Mouse (Mus musculus) kidney, adult 2 months (tissue): ENCODE results near the gene Pno1. TPM values are rescaled to one million over a fixed set of nuclear protein-coding genes. Genes with fewer than 3 reads are reported as not detected.

Source experiments
- DNase-seq: peaks from one replicate; pipeline ENCODE4 v3.0.0; 2021
- H3K27ac ChIP-seq: fragments of 200-500 bp; 2 replicates; pipeline ENCODE4 v1.5.1; 2012; ENCODE audit warnings: low read depth, low read length, control low read depth, inconsistent platforms; ENCODE audit not compliant: insufficient read depth
- H3K27me3 ChIP-seq: fragments of 200-500 bp; replicated peaks from 2 replicates; pipeline ENCODE4 v1.6.1; 2012; ENCODE audit warnings: mild to moderate bottlenecking, moderate library complexity, low read length, inconsistent platforms; ENCODE audit not compliant: control insufficient read depth, insufficient read depth
- H3K36me3 ChIP-seq: fragments of 200-500 bp; 2 replicates; pipeline ENCODE4 v1.6.1; 2012; ENCODE audit warnings: mild to moderate bottlenecking, moderate library complexity, low read length, inconsistent platforms; ENCODE audit not compliant: control insufficient read depth, insufficient read depth
- H3K4me1 ChIP-seq: fragments of 200-500 bp; 2 replicates; pipeline ENCODE4 v1.6.1; 2011; ENCODE audit warnings: low read length; ENCODE audit not compliant: control insufficient read depth, insufficient read depth
- H3K4me3 ChIP-seq: fragments of 200-500 bp; 2 replicates; pipeline ENCODE4 v1.5.1; 2011; ENCODE audit warnings: mild to moderate bottlenecking, low read depth, low read length, control low read depth; ENCODE audit not compliant: insufficient read depth
- CTCF ChIP-seq: fragments of 200-500 bp; conservative IDR thresholded peaks from 2 replicates; pipeline ENCODE4 v1.5.1; 2011; ENCODE audit warnings: low read depth, mild to moderate bottlenecking, control low read depth, low read length, moderate library complexity, mixed read lengths; ENCODE audit not compliant: insufficient read depth, insufficient read length
- POLR2A ChIP-seq: fragments of 200-500 bp; IDR thresholded peaks from one replicate; pipeline ENCODE4 v1.6.1; 2011; ENCODE audit warnings: low read depth, low read length, control low read depth
- WGBS: fragments of 180-500 bp; shearing (Covaris S2); methylation state at CpG from one replicate; pipeline ENCODE4 v1.1.7; 2018; 5-methylcytosine and 5-hydroxymethylcytosine counted together
- polyA plus RNA-seq: library from polyadenylated mRNA; depleted of rRNA; stranded (reverse); fragments of >200 nt; gene quantifications from 2 replicates; pipeline ENCODE4 v1.2.3, GENCODE M21; 2012

Pno1 gene
- polyA plus RNA-seq, 1 experiment, result 7.0 TPM

DNA sequence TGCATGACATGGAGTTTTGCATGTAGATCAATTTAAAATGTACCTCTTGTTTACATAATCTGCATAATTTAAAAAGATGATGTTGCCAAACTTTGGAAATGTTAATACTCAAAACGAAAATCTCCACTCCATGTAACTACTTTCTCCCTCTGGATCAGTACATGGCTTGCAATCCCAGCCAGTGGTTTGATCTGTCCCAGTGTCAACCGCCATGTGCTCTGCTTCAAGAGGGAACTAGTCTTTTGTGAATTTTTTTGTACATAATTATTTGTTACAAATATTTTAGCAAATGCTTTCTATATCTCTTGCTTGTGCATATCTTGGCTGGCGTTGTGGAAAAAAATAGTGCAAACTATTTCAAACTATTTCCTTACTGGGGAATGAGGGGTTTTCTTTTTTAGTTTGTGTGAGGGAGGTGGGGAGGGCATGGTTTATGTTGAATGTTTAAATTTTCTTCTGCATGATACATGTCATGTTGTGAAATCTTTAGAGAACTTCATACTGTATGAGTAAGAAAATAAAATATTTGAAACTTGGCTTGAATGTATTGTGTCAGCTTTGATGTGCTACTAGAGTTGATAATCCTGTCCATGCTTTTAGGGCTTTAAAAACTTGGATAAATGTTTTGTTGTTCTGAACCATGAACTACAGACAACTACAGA lies 11.4 kb downstream of the Pno1 start:
- Histone ChIP-seq H3K36me3 (peaks cover 9% of the 10 kb centered on the region), H3K27ac (no peak overlapping the region), H3K27me3 (no peaks in the 10 kb centered on the region), H3K4me1 (no peaks in the 10 kb centered on the region), H3K4me3 (no peak overlapping the region)
- no peak for DNase-seq
- 86% methylated on average over 3 of the region's 3 CpGs for WGBS
- TF ChIP-seq CTCF, result no peak

DNA sequence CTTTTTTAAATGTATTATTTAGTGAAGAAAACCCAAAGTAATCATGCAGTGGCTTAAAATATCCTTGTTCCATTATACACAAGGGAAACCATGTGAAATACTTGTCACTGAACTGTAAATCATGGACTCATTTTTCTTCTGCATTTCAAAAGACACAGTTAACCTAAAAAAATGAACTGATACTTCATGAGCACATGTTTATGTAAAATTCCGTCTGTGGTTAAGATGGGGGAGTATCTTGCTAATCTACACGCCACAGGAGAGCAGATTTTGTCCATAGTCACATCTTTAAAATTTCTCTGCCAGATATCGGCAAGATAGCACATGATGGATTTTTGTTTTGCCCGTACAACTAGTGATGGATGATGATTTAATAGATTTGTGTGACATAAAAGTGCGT lies 12.2 kb downstream of the Pno1 start:
- TF ChIP-seq CTCF (no peak), POLR2A (no peak)
- H3K36me3 ChIP-seq, result peaks cover 9% of the 10 kb centered on the region
- no peak overlapping the region for H3K27ac ChIP-seq
- H3K4me1 ChIP-seq, result no peaks in the 10 kb centered on the region
- no peak overlapping the region for H3K4me3 ChIP-seq
- no peaks in the 10 kb centered on the region for H3K27me3 ChIP-seq
- 91% methylated on average over 5 of the region's 5 CpGs for WGBS
- no peak for DNase-seq

DNA sequence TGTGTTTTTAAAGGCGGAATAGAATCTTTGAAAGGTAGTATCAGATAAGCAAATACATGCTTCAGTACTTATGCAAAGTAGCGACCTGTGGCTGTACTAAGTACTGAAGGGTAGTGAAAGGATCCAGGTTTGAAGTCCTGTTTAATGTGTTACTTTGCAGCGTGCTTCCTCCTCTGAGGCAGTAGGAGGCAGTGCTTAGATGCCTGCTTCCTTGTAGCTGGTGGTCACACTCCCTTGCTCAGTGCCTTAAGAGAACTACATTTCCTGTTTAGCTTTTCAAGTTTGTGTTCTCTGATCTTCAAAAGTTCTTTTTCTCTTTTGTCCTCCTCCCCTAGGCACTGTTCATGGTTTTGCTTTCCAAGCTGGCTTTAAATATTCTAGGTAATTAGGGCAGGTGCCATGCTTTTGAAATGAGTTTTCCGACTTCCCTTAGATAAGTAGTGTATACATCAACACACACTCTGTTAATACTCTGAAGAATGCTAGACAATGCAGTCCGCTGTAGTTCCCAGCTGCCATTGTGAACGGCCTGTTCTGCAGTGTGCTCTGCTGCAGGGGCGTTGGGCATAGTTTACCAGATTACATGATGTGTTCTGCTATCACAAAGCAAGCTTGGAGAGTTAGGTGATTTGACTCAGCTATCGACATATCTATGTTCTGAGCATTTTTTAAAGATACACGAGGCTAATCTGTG lies 19.1 kb downstream of the Pno1 start:
- Histone ChIP-seq H3K27me3 (no peaks in the 10 kb centered on the region), H3K4me3 (no peak overlapping the region), H3K36me3 (peaks cover 1% of the 10 kb centered on the region), H3K4me1 (no peaks in the 10 kb centered on the region; the same call in 1 of the 2 replicates), H3K27ac (no peak overlapping the region)
- TF ChIP-seq POLR2A (no peak), CTCF (peak; percentile 41; the same call in 1 of the 2 replicates)
- WGBS, result 70% methylated on average over 9 of the region's 9 CpGs
- DNase-seq, result peak; percentile 48

DNA sequence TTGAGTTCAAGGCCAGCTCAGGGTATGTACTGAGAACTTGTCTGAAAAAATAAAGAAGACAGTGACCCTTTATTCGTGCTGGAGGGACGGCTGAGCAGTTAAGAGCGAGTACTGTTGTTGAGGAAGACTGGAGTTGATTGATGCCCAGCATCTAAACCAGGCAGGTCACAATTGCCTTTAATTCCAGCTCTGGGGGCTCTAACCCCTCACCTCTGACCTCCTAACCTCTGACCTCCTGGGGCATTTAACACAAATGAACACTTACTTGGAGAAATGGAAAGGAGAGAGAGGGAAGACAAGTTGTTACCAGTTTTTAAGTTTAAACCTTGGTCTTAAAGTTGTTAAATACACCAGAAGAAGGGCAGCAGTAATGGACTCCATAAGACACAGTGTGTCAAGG lies 22.6 kb downstream of the Pno1 start:
- Histone ChIP-seq H3K4me1 (no peaks in the 10 kb centered on the region; the same call in 1 of the 2 replicates), H3K27me3 (no peaks in the 10 kb centered on the region), H3K36me3 (no peaks in the 10 kb centered on the region; the same call in 1 of the 2 replicates), H3K27ac (no peak overlapping the region), H3K4me3 (no peak overlapping the region)
- no peak for DNase-seq
- no peak for TF ChIP-seq CTCF
- TF ChIP-seq POLR2A, result no peak
- 87% methylated on average over 3 of the region's 3 CpGs for WGBS

DNA sequence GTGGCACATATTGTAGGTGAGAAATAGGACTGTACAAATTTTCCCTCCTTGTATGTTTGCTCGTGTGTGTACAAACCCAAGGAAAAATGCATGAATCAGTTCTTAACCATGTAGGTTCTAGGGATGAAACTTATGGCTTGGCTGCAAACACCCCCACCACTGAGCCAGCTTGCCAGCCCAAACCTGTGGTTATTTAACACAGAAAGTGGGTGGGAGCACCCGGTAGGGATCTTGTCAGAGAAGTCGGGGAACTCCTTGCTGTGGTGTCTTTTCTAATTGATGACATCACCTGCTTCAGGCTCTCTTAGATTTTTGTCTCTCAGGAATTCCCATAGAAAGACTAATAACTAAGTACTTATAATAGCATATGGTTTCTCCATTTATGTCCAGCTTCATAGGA lies 23.7 kb downstream of the Pno1 start:
- Histone ChIP-seq H3K4me3 (no peak overlapping the region), H3K4me1 (no peaks in the 10 kb centered on the region; the same call in 1 of the 2 replicates), H3K36me3 (no peaks in the 10 kb centered on the region; the same call in none of the 2 replicates), H3K27ac (no peak overlapping the region), H3K27me3 (no peaks in the 10 kb centered on the region)
- no peak for TF ChIP-seq POLR2A
- no peak for TF ChIP-seq CTCF
- DNase-seq, result no peak
- WGBS, result 85% methylated on average over 3 of the region's 3 CpGs

DNA sequence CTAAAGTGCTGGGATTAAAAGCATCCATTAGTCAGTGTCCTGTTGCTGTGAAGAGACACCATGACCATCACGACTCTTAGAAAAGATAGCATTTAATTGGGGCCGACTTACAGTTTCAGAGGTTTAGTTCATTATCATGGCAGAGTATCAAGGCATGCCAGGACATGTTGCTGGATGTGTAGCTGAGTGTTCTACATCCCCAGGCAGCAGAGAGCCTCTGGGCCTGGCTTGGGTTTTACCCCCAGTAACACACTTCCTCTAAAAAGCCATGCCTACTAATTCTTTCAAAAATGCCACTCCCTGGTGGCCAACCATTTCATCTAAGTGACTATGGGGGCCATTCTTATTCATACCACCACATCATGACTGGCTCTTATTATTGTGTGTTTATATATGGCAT lies 28.2 kb downstream of the Pno1 start:
- no peaks in the 10 kb centered on the region for H3K27me3 ChIP-seq
- H3K36me3 ChIP-seq, result no peaks in the 10 kb centered on the region; the same call in none of the 2 replicates
- H3K27ac ChIP-seq, result no peak overlapping the region
- no peak overlapping the region for H3K4me3 ChIP-seq
- TF ChIP-seq CTCF (no peak), POLR2A (no peak)
- H3K4me1 ChIP-seq, result peaks cover 2% of the 10 kb centered on the region; the same call in 1 of the 2 replicates
- no peak for DNase-seq
- WGBS, result 93% methylated on average over 2 of the region's 2 CpGs

DNA sequence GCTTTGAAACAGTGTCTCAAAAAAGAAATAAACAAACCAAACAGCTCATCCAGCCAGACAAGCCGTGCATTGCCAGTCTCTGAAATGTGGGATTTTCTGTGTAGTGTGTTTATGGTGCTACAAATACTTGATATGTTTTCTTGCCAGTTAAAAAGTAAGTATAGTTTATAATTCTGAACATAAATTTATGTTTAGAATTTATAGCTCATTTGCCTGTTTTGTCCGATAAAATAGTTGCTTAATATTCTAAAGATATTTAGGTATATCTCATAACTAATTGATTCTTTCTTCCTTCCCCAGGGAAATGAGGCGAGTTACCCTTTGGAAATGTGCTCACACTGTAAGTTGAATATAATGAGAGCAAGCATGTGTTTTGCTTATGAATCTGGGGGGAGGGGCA lies 29.6 kb downstream of the Pno1 start, which contains the start of gene Wdr92:
Gene Wdr92, plus strand, starts transcription at position 301 of the 400 bp plus-strand sequence.
- Histone ChIP-seq H3K27me3 (no peaks in the 10 kb centered on the region), H3K4me3 (no peak within 1 kb of the TSS), H3K4me1 (peaks cover 2% of the 10 kb centered on the region; the same call in 1 of the 2 replicates), H3K36me3 (no peaks in the 10 kb centered on the region; the same call in 1 of the 2 replicates), H3K27ac (no peak within 1 kb of the TSS)
- WGBS, result 77% methylated on average over 3 of the region's 3 CpGs
- TF ChIP-seq POLR2A, result no peak
- DNase-seq, result no peak
